Mouse (Mus musculus) brain, embryonic 14.5 days (tissue): Measurements from ENCODE around the gene Plxna2.

ENCODE experiments used
- CTCF ChIP-seq: fragments of 200-500 bp; IDR thresholded peaks from 2 replicates; pipeline ENCODE4 v1.5.1; 2012; ENCODE audit warnings: inconsistent platforms, mild to moderate bottlenecking, moderate library complexity, borderline replicate concordance; ENCODE audit not compliant: insufficient read depth, insufficient read length; ENCODE audit errors: extremely low read depth
- POLR2A ChIP-seq: fragments of 200-500 bp; IDR thresholded peaks from 2 replicates; pipeline ENCODE4 v1.6.1; 2012; ENCODE audit warnings: mild to moderate bottlenecking, inconsistent platforms, borderline replicate concordance; ENCODE audit not compliant: poor library complexity, insufficient read depth, insufficient read length, severe bottlenecking; ENCODE audit errors: extremely low read depth

GRCm38 (mm10) chr1:194721260-194721659 lies 103.2 kb downstream of the Plxna2 start:
- TF ChIP-seq CTCF, result no peak
- TF ChIP-seq POLR2A, result no peak
